Mouse (Mus musculus) embryonic fibroblast, embryonic 13.5 days (primary cell): ENCODE results near the gene Tnxb.

Experiments
- CTCF ChIP-seq: IDR thresholded peaks from 2 replicates; pipeline ENCODE4 v1.5.1; 2011; ENCODE audit warnings: mild to moderate bottlenecking, control low read depth, low read length, moderate library complexity, borderline replicate concordance; ENCODE audit not compliant: insufficient read depth
- POLR2A ChIP-seq: IDR thresholded peaks from 2 replicates; pipeline ENCODE4 v1.6.1; 2011; ENCODE audit warnings: low read depth, mild to moderate bottlenecking, control low read depth, low read length, moderate library complexity

- TF ChIP-seq POLR2A (no peak), CTCF (no peak)
Observed at GRCm38 (mm10) chr17:34621006-34621405, 49.3 kb upstream of the Tnxb start.
